Mouse (Mus musculus) kidney, postnatal 25 days (tissue): ENCODE measurements around the gene Foxf1.
A peak's percentile ranks its signal among the peaks of the same experiment; 100 is the strongest.

Experiments
- DNase-seq, 2 experiments: peaks; one replicate each; pipeline ENCODE4 v3.0.0; 2021; ENCODE audit warnings: mixed read lengths in 2 of 2

The Foxf1 gene

GRCm38 (mm10) chr8:121083093-121083935 lies 872 bp upstream of the Foxf1 start:
- peak in 1 of 2 experiments; percentile 62 for DNase-seq

- DNase-seq: peak in 1 of 2 experiments; percentile 79
Measured at GRCm38 (mm10) chr8:121083936-121084209, 313 bp upstream of the Foxf1 start.

GRCm38 (mm10) chr8:121085011-121085410 lies 825 bp downstream of the Foxf1 start:
- DNase-seq: no peak

GRCm38 (mm10) chr8:121085561-121085960 lies 1.4 kb downstream of the Foxf1 start:
- DNase-seq: no peak

GRCm38 (mm10) chr8:121086004-121086900 lies 2.1 kb downstream of the Foxf1 start:
- DNase-seq: no peak

- no peak for DNase-seq
Measured at GRCm38 (mm10) chr8:121088281-121088680, 4.1 kb downstream of the Foxf1 start.

GRCm38 (mm10) chr8:121088871-121089630 lies 4.9 kb downstream of the Foxf1 start:
- no peak for DNase-seq

GRCm38 (mm10) chr8:121089631-121090380 lies 5.6 kb downstream of the Foxf1 start:
- DNase-seq: no peak

GRCm38 (mm10) chr8:121090716-121091115 lies 6.5 kb downstream of the Foxf1 start:
- DNase-seq: no peak

- DNase-seq: no peak
Measured at GRCm38 (mm10) chr8:121092141-121092540, 8.0 kb downstream of the Foxf1 start.

GRCm38 (mm10) chr8:121092627-121093026 lies 8.4 kb downstream of the Foxf1 start:
- DNase-seq: peak; percentile 78 to 91

- DNase-seq: no peak
Measured at GRCm38 (mm10) chr8:121093496-121093895, 9.3 kb downstream of the Foxf1 start.

- peak; percentile 70 to 80 for DNase-seq
Measured at GRCm38 (mm10) chr8:121104049-121104818, 20.0 kb downstream of the Foxf1 start.

GRCm38 (mm10) chr8:121107668-121108656 lies 23.8 kb downstream of the Foxf1 start, which contains the start of gene Mthfsd:
Gene Mthfsd (minus strand): TSS chr8:121108392.
- peak; percentile 99 for DNase-seq

GRCm38 (mm10) chr8:121108657-121109056 lies 24.5 kb downstream of the Foxf1 start:
- no peak for DNase-seq

- no peak for DNase-seq
Measured at GRCm38 (mm10) chr8:121111145-121111907, 27.1 kb downstream of the Foxf1 start.

GRCm38 (mm10) chr8:121113261-121113660 lies 29.1 kb downstream of the Foxf1 start:
- peak; percentile 92 to 96 for DNase-seq

GRCm38 (mm10) chr8:121115136-121115535 lies 30.9 kb downstream of the Foxf1 start:
- DNase-seq: no peak

- peak; percentile 93 to 95 for DNase-seq
Measured at GRCm38 (mm10) chr8:121115948-121116347, 31.8 kb downstream of the Foxf1 start, which contains the start of gene Foxc2. Gene Foxc2 (plus strand): TSS chr8:121116171.
